Mouse (Mus musculus): ENCODE measurements around the gene Gm14226.
"Not testable (repeated sequence)": the region's sequence is repeated elsewhere in the genome, so short reads cannot be mapped to it uniquely, and the experiment has no call there.

DNA sequence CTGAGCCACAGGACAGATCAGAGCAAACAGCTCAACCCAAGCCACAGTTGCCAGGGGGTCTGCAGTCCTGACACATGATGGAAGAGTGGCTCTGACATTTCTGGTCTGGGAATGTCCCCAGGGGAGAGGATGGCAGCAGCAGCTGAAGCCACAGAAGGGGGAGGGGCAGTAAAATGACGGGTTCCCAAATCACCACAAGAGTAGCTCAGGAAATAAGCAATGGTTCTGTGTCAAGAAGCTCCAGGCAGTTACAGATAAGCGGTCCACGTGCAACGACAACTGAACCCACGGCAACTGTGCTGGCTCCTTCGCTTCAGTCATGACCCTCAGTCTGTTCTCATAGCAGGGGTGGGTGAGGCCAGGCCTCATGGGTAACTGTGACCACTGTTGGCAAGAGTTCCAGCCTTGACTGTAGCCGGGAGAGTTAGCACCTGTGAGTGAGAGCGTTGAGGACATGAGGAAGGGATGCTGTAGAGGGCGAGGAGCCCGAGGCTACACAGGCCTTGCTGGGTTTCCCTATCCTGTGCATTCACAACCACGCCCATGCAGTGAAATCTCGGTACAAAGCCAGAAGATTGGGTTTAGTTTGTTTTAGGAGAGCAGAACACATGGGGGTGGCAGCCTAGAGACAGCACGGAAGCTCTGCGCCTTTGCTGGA, 48.2 kb upstream of the Gm14226 start:
- TF ChIP-seq CTCF (IDR thresholded peaks at IDR 0.05; ENCODE audit: low read depth); EP300 (optimal IDR thresholded peaks at IDR 0.05): not testable (repeated sequence)

Measured in stomach, postnatal 0 days (tissue).